Mouse (Mus musculus) intestine, postnatal 0 days (tissue): Measurements from ENCODE around the gene Corin. TPM values are rescaled to one million over a fixed set of nuclear protein-coding genes. Genes with fewer than 3 reads are reported as not detected.

Experiments used
- ATAC-seq: fragments of 200-750 bp; cut with Nextera tagmentation; 2 replicates; pipeline ENCODE4 v1.8.0; 2017; ENCODE audit warnings: mild to moderate bottlenecking, moderate TSS enrichment, moderate library complexity
- H3K27ac ChIP-seq: fragments of 300-500 bp; sonication (generic); 2 replicates; pipeline ENCODE4 v1.5.1; 2014; ENCODE audit warnings: mild to moderate bottlenecking, low read depth, low read length, moderate library complexity
- H3K27me3 ChIP-seq: fragments of 300-500 bp; sonication (generic); replicated peaks from 2 replicates; pipeline ENCODE4 v1.6.1; 2014; ENCODE audit warnings: low read length, mixed read lengths; ENCODE audit not compliant: control insufficient read depth, insufficient read depth
- H3K36me3 ChIP-seq: fragments of 300-500 bp; sonication (generic); 2 replicates; pipeline ENCODE4 v1.6.1; 2014; ENCODE audit warnings: mild to moderate bottlenecking, moderate library complexity; ENCODE audit not compliant: control insufficient read depth, insufficient read depth
- H3K4me1 ChIP-seq: fragments of 300-500 bp; sonication (generic); replicated peaks from 2 replicates; pipeline ENCODE4 v1.6.1; 2014; ENCODE audit warnings: antibody characterized with exemption, low read length, mixed read lengths; ENCODE audit not compliant: control insufficient read depth, insufficient read depth
- H3K4me2 ChIP-seq: fragments of 300-500 bp; sonication (generic); replicated peaks from 2 replicates; pipeline ENCODE4 v1.6.1; 2014; ENCODE audit warnings: low read depth, mild to moderate bottlenecking, moderate library complexity
- H3K4me3 ChIP-seq: fragments of 300-500 bp; sonication (generic); 2 replicates; pipeline ENCODE4 v1.5.1; 2014; ENCODE audit warnings: low read depth, low read length
- H3K9ac ChIP-seq: fragments of 300-500 bp; sonication (generic); 2 replicates; pipeline ENCODE4 v1.6.1; 2014; ENCODE audit warnings: mild to moderate bottlenecking, low read depth, low read length
- H3K9me3 ChIP-seq: fragments of 300-500 bp; sonication (generic); 2 replicates; pipeline ENCODE4 v1.6.1; 2016; ENCODE audit warnings: mixed run types; ENCODE audit not compliant: control insufficient read depth
- CTCF ChIP-seq: sonication (generic); IDR thresholded peaks from 2 replicates; pipeline ENCODE4 v1.5.1; 2016; ENCODE audit warnings: low read depth, mild to moderate bottlenecking, control low read depth, antibody characterized with exemption, moderate library complexity
- WGBS: fragments of 180-500 bp; shearing (Covaris S2); extraction: QIAGEN DNeasy Blood & Tissue Kit; methylation state at CpG from one replicate; pipeline ENCODE4 v1.1.7; 2014; 5-methylcytosine and 5-hydroxymethylcytosine counted together
- polyA plus RNA-seq: library from polyadenylated mRNA; unstranded; fragments of >200 nt; fragmentation: Nextera tagmentation; extraction: Ambion mirVana; gene quantifications from 2 replicates; pipeline ENCODE4 v1.2.1, GENCODE M21; 2015

Corin gene
- polyA plus RNA-seq, 1 experiment from 2014 or later: 0.09 TPM

GRCm38 (mm10) chr5:72282907-72283306 lies 221.4 kb downstream of the Corin start:
- H3K9me3 ChIP-seq: no peaks in the 10 kb centered on the region
- no peak overlapping the region for H3K4me2 ChIP-seq
- 27% methylated on average over 2 of the region's 2 CpGs for WGBS
- no peaks in the 10 kb centered on the region for H3K4me1 ChIP-seq
- TF ChIP-seq CTCF: no peak
- ATAC-seq: no peak
- no peak overlapping the region for H3K4me3 ChIP-seq
- no peaks in the 10 kb centered on the region for H3K36me3 ChIP-seq
- H3K9ac ChIP-seq: no peak overlapping the region
- H3K27ac ChIP-seq: no peak overlapping the region; the same call in 1 of the 2 replicates
- H3K27me3 ChIP-seq: no peaks in the 10 kb centered on the region

GRCm38 (mm10) chr5:72269652-72270051 lies 234.6 kb downstream of the Corin start:
- no peak overlapping the region for H3K27ac ChIP-seq
- WGBS: 50% methylated on average over 8 of the region's 8 CpGs
- H3K4me2 ChIP-seq: no peak overlapping the region
- no peaks in the 10 kb centered on the region for H3K27me3 ChIP-seq
- no peak for ATAC-seq
- TF ChIP-seq CTCF: peak; percentile 78
- no peak overlapping the region for H3K9ac ChIP-seq
- H3K36me3 ChIP-seq: no peaks in the 10 kb centered on the region
- H3K4me3 ChIP-seq: no peak overlapping the region
- no peaks in the 10 kb centered on the region for H3K9me3 ChIP-seq
- H3K4me1 ChIP-seq: no peaks in the 10 kb centered on the region

DNA sequence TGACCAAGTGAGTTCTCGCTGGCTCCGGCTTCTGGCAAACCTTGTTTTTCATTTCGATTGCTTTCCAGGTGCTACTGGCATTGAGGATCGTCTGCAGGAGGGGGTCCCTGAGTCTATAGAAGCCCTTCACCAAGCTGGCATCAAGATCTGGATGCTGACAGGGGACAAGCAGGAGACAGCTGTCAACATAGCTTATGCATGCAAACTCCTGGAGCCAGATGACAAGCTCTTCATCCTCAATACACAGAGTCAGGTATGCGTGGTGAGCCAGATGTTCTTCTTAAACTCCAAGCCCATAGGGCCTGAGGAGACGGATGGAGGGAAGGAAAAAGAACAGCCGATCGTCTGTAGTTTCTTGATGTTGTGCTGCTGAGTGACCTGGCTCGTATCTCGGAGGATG lies 235.1 kb downstream of the Corin start:
- Histone ChIP-seq H3K9ac (no peak overlapping the region), H3K27ac (no peak overlapping the region), H3K4me1 (no peaks in the 10 kb centered on the region), H3K4me3 (no peak overlapping the region), H3K36me3 (no peaks in the 10 kb centered on the region), H3K4me2 (no peak overlapping the region), H3K9me3 (no peaks in the 10 kb centered on the region), H3K27me3 (no peaks in the 10 kb centered on the region)
- no peak for ATAC-seq
- 79% methylated on average over 10 of the region's 10 CpGs for WGBS
- no peak for TF ChIP-seq CTCF

- no peaks in the 10 kb centered on the region for H3K27me3 ChIP-seq
- H3K36me3 ChIP-seq: no peaks in the 10 kb centered on the region
- H3K9me3 ChIP-seq: no peaks in the 10 kb centered on the region
- 90% methylated on average over 7 of the region's 7 CpGs for WGBS
- no peak for TF ChIP-seq CTCF
- H3K4me1 ChIP-seq: no peaks in the 10 kb centered on the region
- H3K4me3 ChIP-seq: no peak overlapping the region
- H3K4me2 ChIP-seq: no peak overlapping the region
- H3K9ac ChIP-seq: no peak overlapping the region
- H3K27ac ChIP-seq: no peak overlapping the region
- ATAC-seq: no peak
Measured at GRCm38 (mm10) chr5:72266955-72267535, 237.2 kb downstream of the Corin start.

GRCm38 (mm10) chr5:72264195-72264751 lies 240.0 kb downstream of the Corin start:
- Histone ChIP-seq H3K27me3 (no peaks in the 10 kb centered on the region), H3K9me3 (no peaks in the 10 kb centered on the region), H3K27ac (no peak overlapping the region), H3K36me3 (no peaks in the 10 kb centered on the region), H3K4me1 (no peaks in the 10 kb centered on the region), H3K4me3 (no peak overlapping the region), H3K4me2 (no peak overlapping the region), H3K9ac (no peak overlapping the region)
- no peak for TF ChIP-seq CTCF
- ATAC-seq: no peak
- 60% methylated on average over 15 of the region's 15 CpGs for WGBS

DNA sequence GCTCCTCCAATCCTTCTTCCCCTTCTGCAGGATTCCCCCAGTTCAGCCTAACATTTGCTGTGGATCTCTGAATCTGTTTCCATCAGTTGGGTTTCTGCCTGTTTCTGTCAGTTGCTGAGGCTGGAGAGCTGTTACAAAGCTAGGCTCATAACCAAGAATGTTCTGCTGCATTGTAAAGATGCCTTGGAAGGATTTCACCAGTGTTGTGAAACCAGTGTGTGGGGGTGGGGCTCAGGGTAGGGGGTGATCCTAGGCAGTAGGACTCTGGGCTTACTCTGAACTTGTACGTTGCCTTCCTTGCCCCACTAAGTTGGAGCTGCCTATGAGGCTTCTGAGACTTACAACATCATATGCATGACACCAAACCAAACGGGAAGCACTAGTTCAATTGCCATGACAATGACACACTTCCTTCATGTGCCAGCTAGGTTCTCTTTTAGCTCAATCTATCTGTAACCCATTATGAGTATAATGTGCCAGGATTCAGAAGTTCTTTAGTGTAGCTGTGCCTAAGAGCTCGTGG lies 242.4 kb downstream of the Corin start:
- Histone ChIP-seq H3K4me3 (no peak overlapping the region), H3K9ac (no peak overlapping the region), H3K4me2 (no peak overlapping the region), H3K27ac (no peak overlapping the region), H3K4me1 (no peaks in the 10 kb centered on the region), H3K27me3 (no peaks in the 10 kb centered on the region), H3K36me3 (no peaks in the 10 kb centered on the region), H3K9me3 (no peaks in the 10 kb centered on the region)
- 79% methylated on average over 3 of the region's 3 CpGs for WGBS
- no peak for ATAC-seq
- no peak for TF ChIP-seq CTCF
